Mouse (Mus musculus) cerebellum, postnatal 14 days (tissue): ENCODE measurements around the gene Tdp2.
"Not testable (repeated sequence)": the region's sequence is repeated elsewhere in the genome, so short reads cannot be mapped to it uniquely, and the experiment has no call there.

Source experiments
- DNase-seq, 2 experiments: peaks; one replicate each; pipeline ENCODE4 v3.0.0; 2021; ENCODE audit warnings: mixed read lengths in 2 of 2

Gene Tdp2

DNA sequence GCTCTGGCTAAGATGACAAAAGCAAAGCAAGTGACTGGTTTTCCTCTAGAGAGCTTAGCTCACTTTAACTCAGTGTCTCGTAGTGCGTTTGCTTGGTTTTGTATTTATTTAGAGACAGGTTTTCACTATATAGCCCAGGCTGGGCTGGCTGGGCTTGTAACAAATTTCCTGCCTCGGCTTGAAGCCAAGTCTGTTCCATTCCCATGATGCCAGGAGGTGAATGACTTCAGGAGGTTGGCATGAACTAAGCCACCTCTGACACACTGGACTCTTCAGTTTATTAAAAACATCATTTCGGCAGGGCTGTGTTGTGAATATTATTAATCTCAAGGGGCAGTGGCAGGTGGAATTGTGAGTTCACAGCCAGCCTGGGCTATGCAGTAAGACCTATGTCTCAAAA is 5.9 kb upstream of the Tdp2 start:
- peak in 1 of 2 experiments; percentile 30 for DNase-seq

DNA sequence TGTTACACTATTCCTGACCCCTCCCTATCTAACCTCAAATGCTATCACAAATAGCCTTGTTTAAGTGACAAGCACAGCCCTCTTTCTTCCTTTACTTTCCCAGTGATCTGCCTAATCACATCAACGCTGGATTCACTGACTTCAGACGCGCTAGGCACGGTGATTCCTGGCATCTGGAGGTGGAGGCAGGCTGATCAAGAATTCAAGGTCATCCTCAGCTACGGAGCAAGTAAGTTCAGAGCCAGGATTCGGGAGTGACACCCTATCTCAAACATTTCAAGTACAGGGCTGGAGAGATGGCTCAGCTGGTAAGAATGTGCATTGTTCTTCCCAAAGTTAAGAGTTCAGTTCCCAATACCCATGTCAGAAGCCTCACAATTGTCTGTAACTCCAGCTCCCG is 5.4 kb upstream of the Tdp2 start:
- DNase-seq, result no peak

DNA sequence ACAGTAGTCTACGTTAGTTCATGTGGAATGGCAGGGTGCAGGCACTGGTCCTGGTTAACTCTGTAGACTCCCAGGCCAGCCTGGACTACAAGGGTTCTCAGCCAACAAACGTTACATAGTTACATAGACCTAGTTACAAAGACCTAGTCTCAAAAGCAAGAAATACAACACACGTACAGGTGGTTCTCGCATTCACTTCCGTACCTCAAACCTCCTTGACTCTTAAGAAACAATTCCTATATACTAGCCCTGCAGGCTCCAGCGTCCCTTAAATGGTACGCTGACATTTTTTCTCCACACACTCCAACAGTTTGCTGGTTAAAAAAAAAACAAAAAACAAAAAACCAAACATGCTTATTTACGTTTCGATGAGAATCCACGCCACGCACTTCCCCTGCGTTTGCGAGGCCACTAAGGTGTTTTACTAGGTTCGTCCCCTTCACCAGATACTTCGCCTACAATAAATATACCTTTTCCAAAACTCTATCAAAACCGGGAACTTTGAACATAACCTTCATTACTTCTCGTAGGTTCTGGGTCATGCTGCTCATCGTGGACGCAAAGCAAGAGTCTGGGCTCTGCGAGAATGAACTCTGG is 625 bp upstream of the Tdp2 start:
- DNase-seq, result peak in 1 of 2 experiments; percentile 22

DNA sequence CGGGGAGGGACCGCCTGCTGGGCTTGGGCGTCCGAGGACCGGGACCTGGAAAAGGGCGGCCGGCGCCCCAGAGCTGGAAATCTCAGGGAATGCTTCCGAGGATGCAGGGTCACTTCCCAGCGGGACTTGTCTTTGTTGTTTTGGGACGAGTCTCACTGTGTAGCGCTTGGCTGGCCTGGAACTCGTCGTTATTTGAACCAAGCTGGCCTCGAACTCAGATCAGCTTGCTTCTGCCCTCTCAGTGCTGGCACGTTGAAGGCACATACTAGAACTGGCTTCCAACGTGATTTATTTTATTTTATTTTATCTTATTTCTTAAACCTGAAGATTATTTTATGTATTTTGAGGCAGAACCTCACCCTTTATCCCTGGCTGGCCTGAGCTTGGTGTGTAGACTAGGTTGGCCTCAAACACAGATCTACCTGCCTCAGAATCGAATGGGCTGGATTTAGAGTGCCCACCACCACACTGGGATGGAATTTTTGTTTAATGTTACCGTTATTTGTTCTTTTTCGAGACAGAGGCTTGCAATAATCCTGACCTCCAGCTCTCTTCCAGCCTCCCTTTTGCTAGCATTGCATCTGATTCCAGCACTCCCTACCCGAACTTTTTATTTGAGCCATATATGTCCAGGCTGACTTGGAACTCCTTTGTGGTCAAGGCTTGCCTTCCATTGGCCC is 792 bp downstream of the Tdp2 start:
- DNase-seq, result no peak

DNA sequence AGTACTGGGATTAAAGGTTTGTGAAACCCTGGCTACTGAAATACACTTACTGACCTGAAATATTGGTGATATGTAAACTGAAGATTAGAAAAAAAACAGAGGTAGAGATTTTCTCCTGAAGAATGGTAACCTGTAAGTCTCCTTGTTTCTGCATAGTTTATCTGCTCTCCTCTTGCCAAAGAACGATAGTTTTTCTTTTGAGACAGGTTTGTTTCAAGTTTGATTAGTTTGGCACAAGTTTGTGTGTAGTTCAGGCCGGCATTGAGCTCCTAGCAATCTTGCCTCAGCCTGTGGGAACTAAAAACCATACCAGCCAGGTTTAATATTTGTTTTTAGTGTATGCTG is 1.3 kb downstream of the Tdp2 start:
- no peak for DNase-seq

DNA sequence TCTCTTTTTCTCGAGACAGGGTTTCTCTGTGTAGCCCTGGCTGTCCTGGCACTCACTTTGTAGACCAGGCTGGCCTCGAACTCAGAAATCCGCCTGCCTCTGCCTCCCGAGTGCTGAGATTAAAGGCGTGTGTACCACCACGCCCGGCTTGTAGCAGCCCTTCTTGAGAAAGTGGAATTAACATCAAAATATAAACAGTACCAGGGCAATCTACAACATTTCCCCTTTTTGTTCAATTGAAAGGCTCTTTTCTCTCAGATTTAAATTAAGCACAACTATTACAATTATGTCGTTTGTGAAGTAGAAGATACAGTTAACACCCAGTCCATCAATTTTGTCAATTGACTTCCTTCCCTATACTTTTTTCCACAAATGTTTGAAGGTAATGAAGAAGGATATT is 6.3 kb downstream of the Tdp2 start:
- DNase-seq, result not testable (repeated sequence)

DNA sequence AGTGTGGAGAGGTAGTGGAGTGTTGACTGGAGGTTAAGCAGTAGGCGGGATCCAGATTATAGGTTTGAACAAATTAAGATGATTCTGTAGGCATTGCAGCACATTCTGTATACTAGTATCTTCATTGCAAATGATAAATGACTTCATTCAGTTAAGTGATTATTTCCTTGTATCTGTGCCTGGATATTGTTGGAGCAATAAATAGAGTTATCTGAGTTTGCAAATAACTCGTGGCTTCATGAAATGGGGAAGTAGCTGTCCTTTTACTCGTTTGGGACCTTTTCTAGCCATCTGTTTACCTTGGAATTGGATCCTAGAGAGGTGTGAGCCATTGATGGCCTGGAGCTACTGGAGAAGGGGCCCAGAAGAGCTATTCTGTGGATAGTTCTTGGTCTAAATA is 8.4 kb downstream of the Tdp2 start:
- DNase-seq, result no peak

DNA sequence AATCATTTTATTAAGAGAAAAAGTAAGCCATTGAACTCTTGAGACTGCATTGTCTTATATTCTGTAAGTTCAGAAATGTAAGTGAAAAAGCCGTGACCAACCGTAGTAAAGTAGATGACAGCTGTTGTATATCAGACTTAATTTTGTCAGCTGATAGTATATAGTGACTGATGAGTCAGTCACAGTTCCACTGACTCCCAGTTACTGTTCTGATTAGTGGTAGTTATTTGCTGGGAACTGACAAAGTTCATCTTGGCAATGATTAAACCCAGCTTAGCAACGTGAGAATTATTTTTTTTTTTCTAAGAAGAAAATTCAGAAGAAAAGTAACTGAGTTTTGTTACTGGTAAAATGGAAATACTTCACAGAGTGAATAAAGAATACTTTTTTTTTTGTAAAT is 10.2 kb downstream of the Tdp2 start:
- no peak for DNase-seq

DNA sequence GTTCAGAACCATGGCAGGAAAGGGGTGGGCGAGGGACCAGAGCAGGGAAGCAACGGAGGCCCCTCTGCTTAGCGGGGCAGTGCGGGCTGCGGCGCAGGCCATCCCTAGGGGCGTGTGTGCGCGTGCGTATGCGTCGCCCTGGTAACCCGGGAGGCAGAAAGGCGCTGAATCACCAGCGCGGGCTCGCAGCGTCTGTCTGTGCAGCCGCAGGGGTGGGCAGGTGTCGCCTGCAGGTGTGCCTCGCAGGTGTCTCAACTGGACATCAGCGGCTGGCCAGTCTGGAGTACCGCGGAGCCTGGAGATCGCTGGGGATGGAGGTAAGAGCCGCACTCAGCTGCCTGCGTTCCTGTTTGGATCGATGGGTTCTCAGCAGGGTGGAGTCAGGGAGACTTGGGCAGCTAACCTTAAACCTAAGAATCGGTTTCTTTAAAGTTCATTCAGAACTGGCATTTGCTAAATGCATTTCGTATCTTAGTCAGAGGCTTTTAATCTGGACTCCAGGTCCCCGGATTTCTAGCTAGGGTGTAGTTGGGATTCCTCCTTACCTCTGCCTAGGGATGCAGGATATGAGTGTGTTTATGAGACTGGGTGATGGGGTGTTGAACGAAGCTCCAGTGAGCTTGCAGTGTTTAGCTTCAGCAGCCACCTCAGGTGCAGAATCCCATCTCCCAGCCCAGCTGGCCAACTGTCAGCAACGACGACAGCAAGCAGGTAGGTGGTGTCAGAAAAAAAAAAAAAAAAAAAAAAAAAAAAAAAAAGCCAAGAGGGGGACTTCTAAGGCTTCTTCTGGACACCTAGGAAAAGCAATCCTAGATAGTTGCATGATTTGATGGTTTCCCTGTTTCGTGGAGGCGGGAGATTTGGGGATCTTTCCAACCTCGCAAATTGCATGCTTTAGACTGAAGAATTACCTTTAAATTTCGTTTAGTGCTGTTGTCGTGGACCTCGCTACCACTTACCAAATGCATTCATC is 13.8 kb downstream of the Tdp2 start, which contains the start of gene D130043K22Rik:
Gene D130043K22Rik (plus strand): TSS at position 153 of the 973 bp plus-strand sequence.
- peak; percentile 58 to 69 for DNase-seq

DNA sequence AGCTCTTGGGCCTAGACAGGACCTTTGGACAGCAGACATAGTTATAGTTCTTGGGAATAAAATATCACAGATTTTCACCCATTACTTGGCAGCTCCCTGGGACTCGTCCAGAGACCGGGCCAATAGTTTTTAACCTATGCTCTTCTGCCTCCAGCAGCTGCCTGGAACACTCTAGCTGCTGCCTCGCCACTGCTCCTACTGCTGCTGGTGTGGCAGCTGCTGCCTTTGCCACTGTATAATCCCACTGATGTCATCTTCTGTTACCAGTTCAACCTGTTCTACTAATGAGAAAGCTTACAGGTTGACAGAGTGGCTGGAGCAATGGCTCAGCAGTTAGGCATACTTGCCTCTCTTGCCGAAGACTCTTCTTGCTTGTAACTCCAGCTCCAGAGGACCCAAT is 17.8 kb downstream of the Tdp2 start:
- DNase-seq, result no peak

DNA sequence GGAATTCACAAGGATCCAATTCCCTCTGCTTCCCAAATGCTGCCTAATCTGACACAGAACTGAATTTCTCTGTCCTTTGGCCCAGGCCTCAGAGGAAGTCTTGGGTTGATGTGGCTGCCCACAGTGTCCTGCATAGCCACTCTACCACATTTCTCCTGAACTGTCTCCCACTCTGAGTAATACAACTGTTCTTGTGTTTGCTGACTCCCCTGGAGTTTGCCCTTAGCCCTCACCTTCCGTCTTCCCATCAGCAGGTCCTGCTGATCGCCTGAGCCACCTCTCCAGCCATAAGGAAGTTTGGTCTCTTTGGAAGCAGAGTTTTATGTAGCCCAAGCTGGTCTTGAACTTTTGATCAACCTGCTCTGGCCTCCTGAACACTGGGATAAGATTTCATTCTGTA is 20.5 kb downstream of the Tdp2 start:
- no peak for DNase-seq

DNA sequence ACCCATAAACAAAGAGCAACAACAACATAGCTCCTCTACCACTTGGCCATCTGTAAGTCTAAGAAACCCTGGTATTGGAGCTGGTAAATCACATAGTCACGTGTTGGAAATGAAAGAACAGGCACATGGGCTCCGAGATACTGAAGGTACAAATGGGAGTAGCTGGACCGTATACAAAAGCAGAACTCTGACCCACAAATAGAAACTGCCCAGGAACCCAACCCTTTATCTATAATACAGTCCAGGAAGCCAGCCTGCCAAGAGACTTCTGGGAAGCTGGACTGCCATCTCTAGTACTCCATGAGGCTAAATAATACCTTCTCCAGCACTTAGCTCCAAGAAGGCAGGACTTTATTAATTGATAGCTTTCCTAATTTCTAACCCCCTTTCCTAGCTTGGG is 21.1 kb downstream of the Tdp2 start:
- DNase-seq, result no peak

DNA sequence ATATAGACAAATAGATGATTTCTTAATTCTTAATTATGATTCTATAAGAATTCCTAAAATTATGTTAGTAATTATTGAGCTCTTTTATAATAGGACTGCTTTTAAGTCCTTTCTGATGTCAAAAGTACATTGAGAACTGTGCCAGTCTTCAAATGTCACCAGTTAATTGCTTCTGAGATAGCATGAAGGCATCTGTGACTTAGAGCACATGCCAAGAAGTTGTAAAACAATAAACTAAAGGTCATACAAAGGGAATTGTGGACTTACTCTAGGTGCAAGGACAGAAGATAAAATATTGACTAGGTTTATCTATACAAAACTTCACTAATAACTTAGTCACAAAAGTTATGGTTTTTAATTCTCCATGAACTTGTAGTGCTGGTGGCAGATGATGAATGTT is 27.6 kb downstream of the Tdp2 start:
- no peak for DNase-seq

DNA sequence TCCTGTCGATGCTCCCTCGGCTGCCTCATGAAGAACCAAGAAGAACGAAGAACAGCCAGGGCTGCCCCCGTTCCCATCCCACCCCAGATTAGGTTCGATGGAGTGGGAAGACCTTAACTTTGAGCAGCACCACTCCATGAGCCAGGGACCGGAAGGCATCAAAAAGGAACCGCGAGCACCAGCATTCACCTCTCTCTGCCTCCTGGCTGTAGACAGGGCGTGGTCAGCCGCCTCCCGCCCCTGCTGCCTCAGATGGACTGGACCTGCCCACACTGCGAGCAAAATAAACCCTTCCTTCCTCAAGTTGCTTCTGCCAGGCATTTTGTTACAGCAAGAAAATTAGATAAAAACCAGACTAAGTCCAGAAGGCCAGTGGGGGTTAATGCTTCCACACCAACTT is 29.6 kb downstream of the Tdp2 start:
- no peak for DNase-seq

DNA sequence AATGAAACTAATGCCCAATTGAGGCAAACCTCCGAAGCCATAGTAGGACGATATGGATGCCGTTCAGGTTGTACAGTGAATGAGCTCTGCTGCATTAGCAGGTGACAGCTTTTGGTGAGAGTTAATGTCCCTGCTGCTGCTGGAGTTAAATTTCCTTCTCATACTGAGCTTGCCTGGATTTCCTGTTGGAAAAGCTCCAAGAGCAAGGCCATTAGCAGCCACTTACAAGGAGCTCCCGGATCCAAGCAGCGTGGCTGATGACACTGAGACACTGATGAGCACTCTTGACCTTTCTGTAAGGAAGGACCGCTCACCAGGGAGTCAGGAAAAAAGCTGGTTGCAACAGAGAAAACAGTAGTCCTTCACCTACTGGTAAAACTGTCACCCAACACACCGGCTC is 30.5 kb downstream of the Tdp2 start:
- DNase-seq, result no peak

DNA sequence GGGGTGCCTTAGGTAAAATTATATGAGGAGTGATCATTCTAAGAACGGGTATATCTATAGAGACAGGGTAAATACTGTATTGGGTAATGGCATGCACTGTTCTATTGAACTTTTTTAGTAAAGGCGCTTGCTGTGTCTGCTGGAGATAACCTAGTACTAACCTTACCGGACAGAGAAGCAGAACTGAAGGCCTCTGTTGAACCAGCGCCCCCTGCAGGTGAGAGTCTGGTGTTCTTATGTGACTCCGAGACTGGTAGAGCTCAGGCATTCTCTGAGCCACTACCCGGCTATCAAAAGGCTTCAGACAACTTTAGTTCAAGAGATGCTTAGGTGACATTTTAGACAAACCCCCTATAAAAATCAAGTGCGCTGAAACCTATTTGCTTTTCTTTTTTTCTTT is 31.0 kb downstream of the Tdp2 start:
- peak; percentile 50 to 73 for DNase-seq

DNA sequence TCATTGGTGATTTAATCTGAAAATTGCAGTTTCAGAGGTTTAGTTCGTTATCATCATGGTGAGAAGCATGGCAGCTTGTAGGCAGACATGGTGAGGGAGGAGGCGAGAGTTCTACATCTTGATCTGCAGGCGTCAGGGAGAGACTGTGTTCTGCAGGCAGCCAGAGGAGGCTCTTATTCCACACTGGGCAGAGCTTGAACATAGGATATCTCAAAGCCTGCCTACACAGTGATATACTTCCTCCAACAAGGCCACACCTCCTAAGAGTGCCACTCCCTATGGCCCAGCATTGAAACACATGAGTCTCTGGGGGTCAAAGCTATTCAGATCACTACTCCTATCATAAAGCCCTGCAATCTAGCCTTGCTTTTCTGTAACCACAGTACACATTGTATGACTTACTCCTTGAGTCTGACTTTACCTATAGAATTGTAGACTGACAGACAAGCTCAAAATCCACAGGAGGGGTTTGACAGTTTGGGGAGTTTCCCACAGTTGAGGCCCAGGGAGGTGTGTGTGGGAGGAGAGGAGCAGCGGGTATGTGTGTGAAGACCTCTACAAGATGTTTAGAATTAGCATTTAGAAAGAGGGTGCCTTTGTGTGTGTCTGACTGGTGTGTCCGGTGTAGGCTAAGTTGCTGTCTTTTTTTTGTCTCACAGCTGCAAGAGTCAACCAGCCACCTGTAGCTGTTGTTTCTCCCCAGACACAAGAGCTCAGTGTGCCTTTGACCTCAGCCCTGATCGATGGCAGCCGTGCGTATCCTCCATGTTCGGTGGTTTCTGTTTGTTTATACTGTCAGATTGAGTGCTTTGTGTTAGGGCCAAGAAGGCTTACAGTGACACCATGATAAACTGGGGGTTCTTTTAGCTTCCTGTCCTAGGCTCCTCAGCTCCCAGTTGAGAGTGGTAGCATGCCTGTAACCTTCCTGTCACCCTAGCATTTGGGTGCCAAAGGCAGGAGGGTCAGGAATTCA is 35.2 kb downstream of the Tdp2 start:
- no peak for DNase-seq

DNA sequence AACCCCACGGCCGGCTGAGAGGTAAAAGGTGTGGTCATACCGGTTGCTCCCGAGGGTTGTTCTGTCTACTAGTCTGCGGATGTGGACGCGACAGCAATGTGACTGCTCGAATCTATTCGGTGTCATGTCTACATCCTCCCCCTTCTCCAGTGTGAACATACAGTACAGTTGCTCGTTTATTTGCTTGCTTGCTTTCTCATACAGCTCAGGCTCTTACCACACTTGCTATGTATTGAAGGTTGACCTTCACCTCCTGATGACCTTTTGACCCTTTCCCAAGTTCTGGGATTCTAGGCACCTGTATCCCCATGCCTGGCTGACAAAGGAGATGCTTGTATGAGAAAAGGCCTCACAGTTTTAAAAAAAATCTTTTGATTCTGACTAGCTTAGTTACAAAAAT is 36.3 kb downstream of the Tdp2 start:
- DNase-seq, result no peak

DNA sequence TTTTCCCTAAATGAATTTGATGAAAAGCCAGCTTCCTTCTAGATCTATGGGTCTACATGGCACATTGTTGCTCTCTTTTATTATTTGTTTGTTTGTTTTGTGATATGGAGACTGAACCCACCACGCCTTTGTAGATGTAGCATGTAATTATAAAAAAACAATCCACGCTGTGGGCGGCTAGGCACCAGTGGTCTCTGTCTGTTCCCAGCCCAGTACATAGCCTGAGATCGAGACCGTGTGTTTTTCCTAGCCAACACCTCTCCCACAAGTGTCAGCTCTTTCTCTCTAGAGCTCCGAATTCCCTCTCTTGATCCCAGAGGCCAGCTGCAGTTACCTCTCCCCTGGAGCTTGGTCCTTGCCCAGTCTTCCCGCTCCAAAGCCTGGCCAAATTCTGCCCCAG is 36.8 kb downstream of the Tdp2 start:
- no peak for DNase-seq

DNA sequence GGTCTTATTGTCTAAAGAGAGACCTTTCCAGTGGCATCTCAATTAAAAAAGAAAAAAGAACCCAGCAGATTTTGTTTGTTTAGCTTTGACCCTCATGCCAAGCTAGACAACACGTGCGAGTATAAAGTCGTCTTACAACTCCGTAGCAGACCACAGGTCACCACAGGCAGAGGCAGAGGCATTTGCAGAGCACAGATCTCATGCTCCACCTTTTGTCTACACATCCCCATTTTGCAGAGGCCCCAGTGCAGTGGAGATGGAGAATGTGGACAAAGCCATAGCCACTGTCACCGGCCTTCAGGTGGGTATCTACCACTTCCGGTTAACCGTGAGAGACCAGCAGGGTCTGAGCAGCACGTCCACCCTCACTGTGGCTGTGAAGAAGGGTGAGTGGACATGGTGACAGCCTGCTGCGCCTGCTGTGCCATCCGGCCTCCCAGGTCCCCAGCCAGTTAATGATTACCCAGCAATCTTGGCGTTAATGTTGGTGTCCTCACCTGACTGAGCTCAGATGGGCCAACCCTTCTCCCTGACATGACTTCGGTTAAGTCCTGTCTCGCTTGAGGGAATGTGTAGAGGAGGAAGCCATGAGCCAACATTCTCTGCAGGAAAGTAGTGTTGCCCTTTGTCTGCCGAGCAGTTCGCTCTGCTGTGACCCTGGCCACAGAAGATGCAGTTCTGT is 48.0 kb downstream of the Tdp2 start:
- DNase-seq, result no peak

DNA sequence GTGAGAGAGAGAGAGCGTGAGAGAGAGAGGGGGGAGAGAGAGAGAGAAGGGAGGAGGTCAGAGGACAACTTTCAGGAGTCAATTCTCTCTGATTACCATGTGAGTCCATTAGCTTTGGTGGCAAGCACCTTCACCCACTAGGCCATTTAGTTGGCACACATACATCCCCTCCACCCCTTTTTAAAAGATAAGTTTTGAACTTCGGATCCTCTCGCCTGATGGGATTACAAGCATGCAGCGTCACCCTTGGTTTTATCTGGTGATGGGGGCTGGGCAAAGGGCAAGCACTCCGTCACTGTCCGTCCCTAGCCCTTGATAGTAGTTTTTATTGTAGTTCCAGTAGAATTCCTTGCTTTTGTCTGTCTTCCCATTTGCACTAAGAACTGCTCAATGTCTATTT is 48.7 kb downstream of the Tdp2 start:
- DNase-seq, result no peak

DNA sequence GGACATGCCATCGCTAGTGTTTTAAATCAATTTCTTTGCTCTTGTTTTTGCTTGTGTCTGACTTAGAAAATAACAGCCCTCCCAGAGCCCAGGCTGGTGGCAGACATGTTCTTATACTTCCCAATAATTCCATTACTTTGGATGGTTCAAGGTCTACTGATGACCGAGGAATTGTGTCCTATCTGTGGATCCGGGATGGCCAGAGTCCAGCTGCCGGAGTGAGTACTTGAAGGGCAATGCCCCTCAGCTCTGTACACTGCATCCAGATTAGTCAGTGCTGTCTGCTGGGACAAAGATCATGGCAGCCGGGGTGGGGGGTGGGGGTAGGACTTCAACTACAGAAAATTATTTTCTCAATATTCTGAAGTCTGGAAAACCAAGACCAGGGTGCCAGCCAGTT is 49.2 kb downstream of the Tdp2 start:
- DNase-seq, result no peak
